Mouse (Mus musculus) kidney, postnatal 25 days (tissue): ENCODE measurements around the gene Cdh22.

Source experiments
- DNase-seq, 2 experiments: peaks; one replicate each; pipeline ENCODE4 v3.0.0; 2021; ENCODE audit warnings: mixed read lengths in 2 of 2

The Cdh22 gene

GRCm38 (mm10) chr2:165145821-165146220, 88.8 kb downstream of the Cdh22 start:
- no peak for DNase-seq

- no peak for DNase-seq
These were observed 91.2 kb downstream of the Cdh22 start for GRCm38 (mm10) chr2:165143487-165143886.

DNA sequence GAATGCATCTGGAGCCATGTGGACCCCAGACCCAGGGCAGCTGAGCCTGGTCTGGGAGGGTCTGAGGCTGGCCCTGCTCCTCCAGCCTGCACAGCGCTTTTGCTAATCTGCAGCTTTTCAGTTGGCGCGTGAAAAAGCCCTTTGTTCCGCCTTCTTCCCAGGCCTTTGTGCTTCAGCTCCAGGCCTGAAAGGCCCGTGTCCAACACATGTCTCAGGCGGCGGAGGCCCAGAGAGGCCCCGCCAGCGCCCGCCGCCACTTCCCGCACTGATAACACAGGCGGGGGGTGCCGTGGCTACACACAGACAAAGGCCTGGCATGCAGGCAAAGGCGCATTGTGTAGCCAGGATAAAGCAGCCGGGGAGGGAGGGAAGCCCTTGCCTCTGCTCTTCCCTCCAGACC, 98.6 kb downstream of the Cdh22 start:
- no peak for DNase-seq

DNA sequence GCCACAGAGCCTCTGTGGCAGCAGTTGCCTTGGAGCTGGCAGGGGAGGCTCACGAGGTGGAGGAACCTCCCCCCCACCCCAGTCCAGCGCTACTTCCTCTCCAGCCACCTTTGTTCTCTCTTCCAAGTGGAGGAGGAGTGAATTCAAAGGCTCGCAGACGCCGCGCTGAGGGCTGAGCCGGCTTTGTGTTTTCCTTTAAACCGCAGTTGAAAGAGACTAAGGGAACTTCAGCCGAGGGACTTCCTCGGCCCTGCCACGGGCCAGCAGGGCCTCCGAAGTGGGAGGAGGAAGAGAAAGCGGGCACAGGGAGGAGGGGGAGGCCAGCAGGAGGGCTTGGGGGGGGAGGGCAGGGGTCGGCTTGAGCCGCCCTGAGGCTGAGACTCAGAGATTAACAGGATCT, 101.1 kb downstream of the Cdh22 start:
- peak; percentile 16 to 53 for DNase-seq

DNA sequence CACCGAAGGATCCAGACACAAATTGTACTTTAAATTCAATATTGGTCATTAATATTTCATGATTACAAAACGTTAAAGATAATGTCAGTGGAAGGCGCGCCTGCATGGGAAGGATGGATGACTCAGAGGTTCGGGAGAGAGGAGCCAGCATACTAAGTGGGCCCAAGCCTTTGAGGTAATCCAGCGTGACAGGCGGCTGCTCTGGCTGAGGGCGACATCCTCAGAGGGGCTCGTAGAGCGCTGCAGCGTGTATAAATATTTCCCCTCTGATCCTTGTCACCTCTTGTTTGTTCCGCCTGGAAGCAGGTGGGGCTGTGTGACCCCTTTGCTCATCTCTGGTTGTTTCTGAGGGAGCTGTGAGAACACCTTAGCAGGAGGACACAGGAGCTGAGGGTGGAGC, 103.2 kb downstream of the Cdh22 start:
- DNase-seq = no peak

DNA sequence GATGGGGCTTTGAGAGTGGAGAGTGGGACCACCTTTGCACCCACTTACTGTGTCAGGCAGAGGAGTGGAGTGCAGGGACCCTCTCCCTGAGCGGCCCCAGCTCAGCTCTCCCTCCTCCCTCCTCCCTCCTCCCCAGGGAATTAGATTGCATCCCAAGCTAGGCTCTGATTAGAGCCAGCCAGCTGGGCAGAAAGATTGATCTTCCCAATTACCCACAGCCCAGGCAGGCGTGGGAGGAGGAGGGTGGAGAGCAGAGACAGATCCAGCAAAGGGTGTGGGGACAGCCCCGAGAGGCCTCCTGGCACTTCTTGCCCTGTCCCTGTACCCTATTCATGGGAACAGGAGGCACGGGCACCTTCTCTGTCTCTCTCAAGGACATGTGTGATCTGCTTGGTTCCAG, 105.5 kb downstream of the Cdh22 start:
- no peak for DNase-seq

DNA sequence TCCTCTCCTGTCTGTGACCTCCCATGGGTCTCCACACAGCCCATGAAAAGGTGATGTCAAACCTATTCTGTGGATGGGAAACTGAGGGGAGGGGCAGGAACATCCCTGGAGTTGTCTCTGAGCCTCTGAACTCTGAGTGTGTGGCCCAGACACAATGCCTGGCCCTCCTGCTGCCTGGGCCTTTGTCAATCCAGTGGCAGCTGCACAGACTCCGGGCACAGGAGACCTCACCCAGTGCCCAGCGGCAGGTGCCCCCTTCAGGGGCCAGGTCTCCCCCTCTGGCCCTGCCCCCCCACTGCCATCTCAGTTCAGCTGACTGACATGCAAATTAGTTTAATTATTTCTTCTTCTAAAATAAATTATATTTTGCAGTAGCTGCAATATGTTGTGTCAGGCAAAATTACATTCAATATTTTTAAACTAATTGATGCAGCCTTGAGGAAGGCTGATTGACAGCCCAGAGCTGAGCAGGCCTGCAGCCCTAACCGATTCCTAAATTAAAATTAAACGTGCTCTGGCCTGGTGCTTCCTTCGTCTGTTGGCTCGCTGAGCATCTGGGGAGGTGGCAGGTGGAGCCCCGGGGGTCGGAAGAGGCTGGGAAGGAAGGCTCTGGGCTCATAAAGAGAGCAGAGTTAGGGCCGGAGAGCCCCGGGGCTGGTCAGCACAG, 107.6 kb downstream of the Cdh22 start:
- DNase-seq = no peak

DNA sequence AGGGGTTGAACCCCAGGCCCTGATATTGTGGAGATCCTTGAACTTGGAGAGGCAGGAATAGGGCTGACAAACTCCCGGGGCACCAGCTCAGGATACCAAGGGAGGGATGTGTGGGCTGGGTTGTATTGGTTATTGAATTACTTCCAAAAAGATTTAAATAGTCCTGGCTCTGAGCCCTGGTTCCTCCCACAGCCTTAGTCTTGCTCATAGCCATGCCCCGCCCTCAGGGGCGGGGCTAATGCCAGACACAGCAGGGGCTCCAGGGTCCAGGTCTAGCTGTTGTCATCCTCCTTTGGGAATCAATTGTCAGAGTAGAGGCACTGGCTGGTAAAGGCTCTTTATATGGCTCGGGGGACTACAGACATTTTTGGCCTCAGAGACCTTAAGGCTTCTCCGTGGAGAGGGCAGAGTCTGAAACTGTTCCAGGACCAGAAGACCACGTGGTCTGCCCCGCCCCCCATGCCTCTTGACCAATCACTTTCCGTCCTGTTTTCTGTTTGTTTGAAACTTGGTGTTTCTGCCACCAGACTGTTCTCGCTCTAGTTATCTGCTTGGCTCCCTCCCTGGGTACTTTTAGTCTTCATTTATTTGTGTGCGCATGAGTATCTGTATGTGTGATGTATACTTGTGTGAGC, 113.3 kb downstream of the Cdh22 start:
- peak; percentile 27 to 58 for DNase-seq

- DNase-seq = no peak
These were observed 113.9 kb downstream of the Cdh22 start for GRCm38 (mm10) chr2:165120765-165121164.

- DNase-seq = no peak
These were observed 120.9 kb downstream of the Cdh22 start for GRCm38 (mm10) chr2:165113733-165114132.

DNA sequence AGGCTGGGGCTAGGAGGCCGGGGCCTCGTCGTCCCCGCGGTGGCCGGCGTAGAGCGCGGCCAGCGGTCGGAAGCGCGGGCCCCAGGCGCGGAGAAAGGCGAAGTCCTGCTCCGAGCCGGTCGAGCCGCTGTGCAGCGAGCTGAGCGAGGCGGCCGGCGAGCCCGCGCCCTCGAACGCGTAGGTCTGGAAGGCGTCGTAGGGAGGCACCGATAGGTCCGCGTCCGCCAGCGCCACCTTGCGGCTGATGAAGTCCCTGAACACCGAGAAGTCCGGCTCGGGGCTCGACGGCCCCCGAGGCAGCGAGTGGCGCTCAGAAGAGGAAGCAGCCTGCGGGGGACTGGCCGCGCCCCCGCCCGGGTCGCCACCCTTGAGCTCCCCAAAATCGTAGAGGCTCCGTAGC, 122.5 kb downstream of the Cdh22 start:
- DNase-seq = peak; percentile 88 to 92

DNA sequence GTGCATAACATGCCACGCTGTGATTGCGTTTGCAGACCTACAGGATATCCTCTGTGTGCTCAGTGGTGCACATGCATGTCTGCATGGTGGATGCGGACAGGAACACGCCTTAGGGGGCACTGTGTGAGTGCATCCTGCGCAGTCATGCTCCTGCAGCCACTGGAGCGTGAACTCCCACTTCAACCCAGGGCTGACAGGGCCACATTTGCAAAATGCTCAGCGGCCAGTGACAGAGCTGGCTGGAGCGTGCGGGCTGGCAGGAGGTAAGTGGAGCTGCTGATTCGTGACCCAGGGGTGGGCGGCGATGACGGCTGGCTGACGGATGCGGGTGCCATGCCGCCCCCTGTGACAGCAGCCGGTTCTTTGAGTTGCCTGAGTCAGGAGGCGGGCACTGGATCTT, 128.1 kb downstream of the Cdh22 start:
- DNase-seq = peak in 1 of 2 experiments; percentile 48

DNA sequence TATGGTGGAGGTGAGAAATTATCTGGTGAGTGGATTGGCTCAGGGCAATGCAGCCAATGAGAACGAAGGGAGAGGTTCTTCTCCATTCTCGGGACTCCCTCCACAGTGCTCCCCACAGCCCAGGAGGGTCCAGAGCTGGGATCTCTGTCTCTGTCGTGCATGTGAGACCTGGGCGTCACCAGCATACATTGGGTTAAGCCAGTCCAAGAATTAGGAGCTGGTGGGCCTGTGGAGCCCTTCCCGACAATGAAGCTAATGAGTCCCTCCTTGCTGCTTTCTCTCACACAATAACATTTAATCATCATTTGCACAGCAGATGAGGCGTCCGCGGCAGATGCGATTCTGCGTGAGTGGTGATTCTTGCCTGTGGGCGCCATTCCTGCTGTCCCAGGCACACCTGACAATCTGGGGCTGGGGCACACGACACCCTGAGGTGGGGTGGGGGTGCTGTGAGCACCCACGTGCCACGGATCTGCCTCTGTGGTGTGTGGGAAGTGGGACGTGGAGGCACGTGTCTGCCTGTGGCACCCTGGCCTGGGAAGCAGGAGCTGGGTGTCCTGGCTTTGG, 129.1 kb downstream of the Cdh22 start:
- DNase-seq = no peak

DNA sequence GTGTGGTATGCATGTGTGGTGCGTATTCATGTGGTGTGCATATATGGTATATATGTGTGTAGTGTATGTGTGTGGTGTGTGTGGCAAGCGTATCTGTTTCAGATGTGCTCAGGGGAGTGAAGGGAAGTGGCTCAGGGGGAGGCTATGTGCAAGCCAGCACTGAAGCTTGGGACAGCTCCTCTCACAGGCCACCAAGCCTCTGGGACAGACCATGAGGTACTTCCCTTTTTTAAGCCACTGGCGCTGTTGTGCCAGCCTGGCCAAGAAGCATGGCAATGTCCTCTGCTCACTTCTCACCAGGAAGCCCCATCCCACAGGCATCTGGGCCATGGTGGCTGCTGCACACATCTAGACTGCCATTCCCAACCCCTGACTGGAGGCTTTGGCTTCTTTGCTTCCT, 131.7 kb downstream of the Cdh22 start:
- DNase-seq = no peak

- no peak for DNase-seq
These were observed 133.9 kb downstream of the Cdh22 start for GRCm38 (mm10) chr2:165100749-165101148.

- DNase-seq = peak; percentile 56 to 72
These were observed 135.8 kb downstream of the Cdh22 start for GRCm38 (mm10) chr2:165098861-165099260.

- DNase-seq = no peak
These were observed 138.3 kb downstream of the Cdh22 start for GRCm38 (mm10) chr2:165096367-165096766.

DNA sequence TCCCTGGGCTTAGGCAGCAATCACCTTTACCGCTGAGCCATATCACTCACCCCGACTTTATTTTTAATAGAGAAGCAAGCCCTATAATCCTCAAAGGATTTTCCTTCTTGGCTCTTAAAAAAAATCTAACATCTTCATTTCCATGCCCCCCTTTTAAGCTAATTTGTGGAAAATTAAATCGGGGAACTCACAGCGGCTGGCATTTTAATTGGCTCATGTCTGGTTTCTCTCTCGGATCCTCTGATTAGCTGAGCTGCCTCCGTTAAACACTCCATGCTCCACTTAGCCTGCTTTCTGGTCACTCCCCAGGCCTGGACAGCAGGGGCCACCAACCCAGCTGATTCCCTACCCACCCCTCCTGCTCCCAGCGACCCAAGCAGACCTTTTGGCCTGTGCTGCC, 142.3 kb downstream of the Cdh22 start:
- no peak for DNase-seq

DNA sequence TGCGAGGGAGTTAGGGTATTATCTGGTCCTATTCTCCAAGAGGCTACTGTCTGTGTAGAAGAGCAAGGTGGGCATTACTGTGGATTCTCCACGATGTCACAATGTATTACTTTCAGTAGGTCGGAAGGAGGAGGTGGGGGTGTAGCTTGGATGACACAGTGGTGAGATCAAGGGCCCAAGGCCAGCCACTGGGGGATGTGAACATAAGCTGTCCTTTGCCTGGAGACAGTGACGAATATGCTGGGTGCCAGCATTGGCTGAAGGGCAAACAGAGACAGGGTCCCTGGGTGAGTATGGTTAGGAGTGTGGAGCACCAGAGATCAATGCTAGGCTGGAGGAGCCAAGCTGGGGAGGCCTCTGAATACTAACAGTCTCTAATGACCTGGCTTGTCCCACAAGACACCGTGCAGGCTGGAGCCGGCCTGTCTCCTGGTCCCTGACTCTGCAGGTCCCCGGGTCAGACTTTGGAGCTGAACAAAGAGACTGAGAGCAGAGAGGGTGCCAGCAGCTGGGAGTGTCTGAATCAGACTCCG, 143.2 kb downstream of the Cdh22 start:
- no peak for DNase-seq

DNA sequence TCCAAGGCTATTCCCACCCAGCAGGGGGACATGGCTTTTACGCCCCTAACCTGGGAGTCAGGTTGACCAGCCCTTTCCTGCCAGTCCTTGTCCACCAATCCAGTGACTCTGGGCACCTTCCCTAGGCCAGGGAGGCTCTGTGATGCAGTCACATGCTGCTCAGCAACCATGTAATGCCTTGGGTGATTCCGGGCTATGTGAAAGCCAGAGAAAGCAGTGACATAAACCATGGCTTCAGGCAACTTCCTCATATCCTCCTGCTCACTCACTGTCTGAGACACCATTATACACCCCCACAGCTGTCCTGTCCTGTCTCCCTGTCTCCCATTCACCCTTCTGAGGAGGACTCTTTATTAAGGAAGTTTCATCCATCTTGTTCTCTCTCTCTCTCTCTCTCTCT, 144.0 kb downstream of the Cdh22 start, which contains the start of gene 1700025C18Rik:
TSS of gene 1700025C18Rik (minus strand) at position 101 of the 400 bp plus-strand sequence.
- DNase-seq = no peak

- no peak for DNase-seq
These were observed 145.2 kb downstream of the Cdh22 start for GRCm38 (mm10) chr2:165089470-165089869.

DNA sequence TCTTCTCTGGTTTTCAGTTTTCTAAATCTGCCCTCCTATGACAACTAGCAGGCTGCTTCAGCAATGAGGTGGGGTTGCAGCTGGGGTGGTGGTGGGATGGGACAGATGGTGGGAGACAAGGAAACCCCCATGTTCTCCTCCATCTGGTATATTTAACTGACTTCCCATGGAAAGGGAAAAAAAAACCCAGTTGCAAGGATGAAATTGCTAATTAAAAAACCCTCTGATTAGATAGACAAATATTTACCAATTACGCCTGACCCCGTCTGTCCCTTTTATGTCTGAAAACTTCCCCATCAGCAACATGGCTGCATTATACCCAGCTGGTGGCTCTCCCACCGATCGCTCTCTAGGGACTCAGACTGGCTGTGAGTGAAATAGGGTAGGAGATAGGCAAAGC, 148.0 kb downstream of the Cdh22 start:
- no peak for DNase-seq

GRCm38 (mm10) chr2:165081257-165081656, 153.4 kb downstream of the Cdh22 start:
- no peak for DNase-seq

GRCm38 (mm10) chr2:165080657-165081056, 154.0 kb downstream of the Cdh22 start:
- no peak for DNase-seq
